ENCODE assay signal across 8 mouse cellular contexts in genomic region chr16:32330876-32331670, GRCm38 (mm10). TPM values are rescaled to one million over a fixed set of nuclear protein-coding genes. Genes with fewer than 3 reads are reported as not detected.
DNase-seq lines count a peak whose midpoint lies in the region; ATAC-seq lines count a peak whose summit lies in the region.

No protein-coding gene starts in this region.

- H3K9me3 ChIP-seq in kidney, embryonic 14.5 days (ENCODE audit: control insufficient read depth, low read length): no peaks in the 10 kb centered on the region
- H3K9me3 ChIP-seq in hindbrain, embryonic 10.5 days: no peaks in the 10 kb centered on the region
- no peaks in the 10 kb centered on the region for H3K9me3 ChIP-seq in midbrain, embryonic 13.5 days

- H3K27ac ChIP-seq in kidney, embryonic 14.5 days (ENCODE audit: low read depth, low read length): no peak overlapping the region; the same call in 1 of the 2 replicates
- H3K27ac ChIP-seq in hindbrain, embryonic 10.5 days: peak overlapping the region; percentile 98
- H3K27ac ChIP-seq in midbrain, embryonic 13.5 days: peak overlapping the region; percentile 56

- peak overlapping the region; percentile 39 for H3K4me2 ChIP-seq in kidney, embryonic 14.5 days (replicated peaks; ENCODE audit: low read depth, low read length)
- H3K4me2 ChIP-seq in midbrain, embryonic 13.5 days (replicated peaks): peak overlapping the region; percentile 47

- H3K27me3 ChIP-seq in kidney, embryonic 14.5 days (ENCODE audit: control insufficient read depth, insufficient read depth, low read length): no peaks in the 10 kb centered on the region
- no peaks in the 10 kb centered on the region for H3K27me3 ChIP-seq in hindbrain, embryonic 10.5 days (ENCODE audit: insufficient read depth, poor library complexity, severe bottlenecking)
- H3K27me3 ChIP-seq in midbrain, embryonic 13.5 days: no peaks in the 10 kb centered on the region

- H3K4me1 ChIP-seq in kidney, embryonic 14.5 days (ENCODE audit: control insufficient read depth, insufficient read depth, low read length): peaks cover 4% of the 10 kb centered on the region; the same call in 1 of the 2 replicates
- peaks cover 24% of the 10 kb centered on the region for H3K4me1 ChIP-seq in hindbrain, embryonic 10.5 days (replicated peaks)
- peaks cover 26% of the 10 kb centered on the region for H3K4me1 ChIP-seq in midbrain, embryonic 13.5 days (replicated peaks)

- no peaks in the 10 kb centered on the region for H3K36me3 ChIP-seq in kidney, embryonic 14.5 days (ENCODE audit: control insufficient read depth, insufficient read depth, low read length)
- no peaks in the 10 kb centered on the region for H3K36me3 ChIP-seq in hindbrain, embryonic 10.5 days
- no peaks in the 10 kb centered on the region for H3K36me3 ChIP-seq in midbrain, embryonic 13.5 days

- DNase-seq in kidney, adult 11 months: no peak
- DNase-seq in c-Kit-negative CD71-positive TER-119-positive erythroid progenitor cells, embryonic 14.5 days (ENCODE audit: low read depth, low spot score): peak; percentile 16
- no peak for DNase-seq in hindbrain, embryonic 10.5 days (ENCODE audit: low spot score)
- no peak for DNase-seq in right cerebral cortex, postnatal 14 days
- no peak for DNase-seq in right cerebral cortex, adult 18-20 months
- DNase-seq in adrenal gland, adult 18-20 months (ENCODE audit: low spot score in 2 of 2): no peak

- no peak for ATAC-seq in kidney, embryonic 14.5 days (ENCODE audit: low FRiP score, low TSS enrichment)
- no peak for ATAC-seq in midbrain, embryonic 13.5 days

- 45% methylated on average over 9 of the region's 9 CpGs for WGBS in kidney, embryonic 14.5 days
- 63% methylated on average over 9 of the region's 9 CpGs for WGBS in hindbrain, embryonic 10.5 days
- WGBS in midbrain, embryonic 13.5 days: 62% methylated on average over 9 of the region's 9 CpGs

- peak overlapping the region; percentile 80 for H3K4me3 ChIP-seq in kidney, embryonic 14.5 days (ENCODE audit: low read length)
- peak overlapping the region; percentile 72 for H3K4me3 ChIP-seq in hindbrain, embryonic 10.5 days
- peak overlapping the region; percentile 82 for H3K4me3 ChIP-seq in midbrain, embryonic 13.5 days (replicated peaks)

- H3K9ac ChIP-seq in kidney, embryonic 14.5 days (ENCODE audit: low read depth, low read length): no peak overlapping the region
- peak overlapping the region; percentile 41; the same call in 1 of the 2 replicates for H3K9ac ChIP-seq in midbrain, embryonic 13.5 days (replicated peaks)

RNA-seq across cellular contexts. Expression of gene Ubxn7, which starts 1.0 kb away (rescaled TPM):
- 18.4 and 30.3 TPM in 2 replicates for polyA plus RNA-seq in kidney, embryonic 14.5 days (2014; fragmentation: Nextera tagmentation; extraction: Ambion mirVana)
- 25.2 and 27.0 TPM in 2 replicates for polyA plus RNA-seq in hindbrain, embryonic 10.5 days (2016; fragmentation: Nextera tagmentation; extraction: Ambion mirVana)
- 28.5 and 33.1 TPM in 2 replicates for polyA plus RNA-seq in midbrain, embryonic 13.5 days (2015; fragmentation: Nextera tagmentation; extraction: Ambion mirVana)
- 10 to 100 TPM; 38.0 to 54.8 TPM for total RNA-seq in adrenal gland, adult 18-20 months (2021)

RNA-seq across cellular contexts. Expression of gene Rnf168, which starts 53.8 kb away (rescaled TPM):
- 25.6 and 32.6 TPM in 2 replicates for polyA plus RNA-seq in kidney, embryonic 14.5 days (2014; fragmentation: Nextera tagmentation; extraction: Ambion mirVana)
- 24.0 and 32.2 TPM in 2 replicates for polyA plus RNA-seq in hindbrain, embryonic 10.5 days (2016; fragmentation: Nextera tagmentation; extraction: Ambion mirVana)
- polyA plus RNA-seq in midbrain, embryonic 13.5 days (2015; fragmentation: Nextera tagmentation; extraction: Ambion mirVana): 26.9 and 29.7 TPM in 2 replicates
- total RNA-seq in adrenal gland, adult 18-20 months (2021): 10 to 100 TPM; 18.9 to 26.9 TPM

RNA-seq across cellular contexts. Expression of gene Smco1, which starts 59.8 kb away (rescaled TPM):
- polyA plus RNA-seq in kidney, embryonic 14.5 days (2014; fragmentation: Nextera tagmentation; extraction: Ambion mirVana): not detected in 2 replicates
- polyA plus RNA-seq in hindbrain, embryonic 10.5 days (2016; fragmentation: Nextera tagmentation; extraction: Ambion mirVana): 0.10 TPM in 1 of 2 replicates, not detected in the other
- 0.14 and 0.15 TPM in 2 replicates for polyA plus RNA-seq in midbrain, embryonic 13.5 days (2015; fragmentation: Nextera tagmentation; extraction: Ambion mirVana)
- under 1 TPM in 1 of 2 experiments, not detected in 1; 0.22 TPM for total RNA-seq in adrenal gland, adult 18-20 months (2021)
